Mouse (Mus musculus) hindbrain, embryonic 13.5 days (tissue): ENCODE data around the gene Gcn1l1. TPM values are rescaled to one million over a fixed set of nuclear protein-coding genes. Genes with fewer than 3 reads are reported as not detected.

Source experiments
- ATAC-seq: fragments of 200-750 bp; cut with Nextera tagmentation; 2 replicates; pipeline ENCODE4 v1.8.0; 2017; ENCODE audit warnings: moderate TSS enrichment; ENCODE audit not compliant: low FRiP score
- H3K27ac ChIP-seq: fragments of 300-500 bp; sonication (generic); 2 replicates; pipeline ENCODE4 v1.5.1; 2015; ENCODE audit warnings: inconsistent platforms, mild to moderate bottlenecking, moderate library complexity
- H3K27me3 ChIP-seq: fragments of 300-500 bp; sonication (generic); 2 replicates; pipeline ENCODE4 v1.6.1; 2015; ENCODE audit warnings: mild to moderate bottlenecking, inconsistent platforms
- H3K36me3 ChIP-seq: fragments of 300-500 bp; sonication (generic); 2 replicates; pipeline ENCODE4 v1.6.1; 2015; ENCODE audit warnings: mild to moderate bottlenecking, inconsistent platforms
- H3K4me1 ChIP-seq: fragments of 300-500 bp; sonication (generic); replicated peaks from 2 replicates; pipeline ENCODE4 v1.6.1; 2015; ENCODE audit warnings: inconsistent platforms
- H3K4me2 ChIP-seq: fragments of 300-500 bp; sonication (generic); 2 replicates; pipeline ENCODE4 v1.6.1; 2015; ENCODE audit warnings: inconsistent platforms, mild to moderate bottlenecking, moderate library complexity
- H3K4me3 ChIP-seq: fragments of 300-500 bp; sonication (generic); 2 replicates; pipeline ENCODE4 v1.5.1; 2015; ENCODE audit warnings: mild to moderate bottlenecking, inconsistent platforms
- H3K9ac ChIP-seq: fragments of 300-500 bp; sonication (generic); 2 replicates; pipeline ENCODE4 v1.6.1; 2015; ENCODE audit warnings: mild to moderate bottlenecking, inconsistent platforms
- H3K9me3 ChIP-seq: fragments of 300-500 bp; sonication (generic); 2 replicates; pipeline ENCODE4 v1.6.1; 2016; ENCODE audit warnings: inconsistent platforms
- WGBS: fragments of 180-500 bp; shearing (Covaris S2); methylation state at CpG from one replicate; pipeline ENCODE4 v1.1.7; 2015; 5-methylcytosine and 5-hydroxymethylcytosine counted together
- polyA plus RNA-seq: library from polyadenylated mRNA; unstranded; fragments of >200 nt; fragmentation: Nextera tagmentation; extraction: Ambion mirVana; gene quantifications from 2 replicates; pipeline ENCODE4 v1.2.1, GENCODE M21; 2015

Gene Gcn1l1
- polyA plus RNA-seq, 1 experiment from 2014 or later: 42.4 TPM

GRCm38 (mm10) chr5:115653776-115654175 lies 88.7 kb downstream of the Gcn1l1 start:
- Histone ChIP-seq H3K4me1 (peaks cover 30% of the 10 kb centered on the region), H3K27me3 (no peaks in the 10 kb centered on the region), H3K9me3 (no peaks in the 10 kb centered on the region), H3K4me3 (no peak overlapping the region), H3K36me3 (peaks cover 50% of the 10 kb centered on the region), H3K27ac (0 out of 2 replicates have a peak overlapping the region, but pooled peaks have one; percentile 19), H3K9ac (no peak overlapping the region), H3K4me2 (no peak overlapping the region)
- no peak for ATAC-seq
- 89% methylated on average over 12 of the region's 12 CpGs for WGBS

- no peak overlapping the region for H3K27ac ChIP-seq
- H3K4me2 ChIP-seq: no peak overlapping the region
- ATAC-seq: no peak
Measured at GRCm38 (mm10) chr5:115656677-115657076, 91.6 kb downstream of the Gcn1l1 start.

GRCm38 (mm10) chr5:115657234-115657633 lies 92.2 kb downstream of the Gcn1l1 start:
- H3K4me2 ChIP-seq: no peak overlapping the region

More at GRCm38 (mm10) chr5:115656677-115657076, 91.6 kb downstream of the Gcn1l1 start:
- H3K4me1 ChIP-seq: peaks cover 11% of the 10 kb centered on the region
- peaks cover 44% of the 10 kb centered on the region for H3K36me3 ChIP-seq
- H3K9ac ChIP-seq: no peak overlapping the region
- no peak overlapping the region for H3K4me3 ChIP-seq
- no peaks in the 10 kb centered on the region for H3K27me3 ChIP-seq
- no peaks in the 10 kb centered on the region for H3K9me3 ChIP-seq
- 83% methylated on average over 6 of the region's 6 CpGs for WGBS

GRCm38 (mm10) chr5:115658352-115658751 lies 93.3 kb downstream of the Gcn1l1 start:
- H3K9me3 ChIP-seq: no peaks in the 10 kb centered on the region
- no peak overlapping the region for H3K4me2 ChIP-seq
- no peak overlapping the region for H3K27ac ChIP-seq
- 87% methylated on average over 6 of the region's 6 CpGs for WGBS
- H3K27me3 ChIP-seq: no peaks in the 10 kb centered on the region
- H3K4me1 ChIP-seq: no peaks in the 10 kb centered on the region
- no peak overlapping the region for H3K4me3 ChIP-seq
- ATAC-seq: no peak
- no peak overlapping the region for H3K9ac ChIP-seq
- H3K36me3 ChIP-seq: peaks cover 56% of the 10 kb centered on the region

More at GRCm38 (mm10) chr5:115657234-115657633, 92.2 kb downstream of the Gcn1l1 start:
- WGBS: 76% methylated on average over 1 of the region's 1 CpGs
- ATAC-seq: no peak
- Histone ChIP-seq H3K27ac (no peak overlapping the region), H3K36me3 (peaks cover 47% of the 10 kb centered on the region), H3K27me3 (no peaks in the 10 kb centered on the region), H3K4me3 (no peak overlapping the region), H3K4me1 (peaks cover 5% of the 10 kb centered on the region), H3K9ac (no peak overlapping the region), H3K9me3 (no peaks in the 10 kb centered on the region)

GRCm38 (mm10) chr5:115662658-115663057 lies 97.6 kb downstream of the Gcn1l1 start:
- H3K9ac ChIP-seq: no peak overlapping the region

GRCm38 (mm10) chr5:115666366-115667065 lies 101.5 kb downstream of the Gcn1l1 start:
- H3K27ac ChIP-seq: peak overlapping the region; percentile 40
- H3K27me3 ChIP-seq: no peaks in the 10 kb centered on the region
- 63% methylated on average over 8 of the region's 8 CpGs for WGBS
- H3K9ac ChIP-seq: no peak overlapping the region
- H3K4me3 ChIP-seq: no peak overlapping the region
- no peak overlapping the region for H3K4me2 ChIP-seq
- peaks cover 44% of the 10 kb centered on the region for H3K36me3 ChIP-seq
- 0 out of 2 replicates have a peak, but pooled peaks cover 8% of the 10 kb centered on the region for H3K4me1 ChIP-seq
- no peak for ATAC-seq
- H3K9me3 ChIP-seq: no peaks in the 10 kb centered on the region

More at GRCm38 (mm10) chr5:115662658-115663057, 97.6 kb downstream of the Gcn1l1 start:
- Histone ChIP-seq H3K4me3 (no peak overlapping the region), H3K27me3 (no peaks in the 10 kb centered on the region), H3K4me1 (0 out of 2 replicates have a peak, but pooled peaks cover 8% of the 10 kb centered on the region), H3K36me3 (peaks cover 52% of the 10 kb centered on the region), H3K4me2 (no peak overlapping the region), H3K9me3 (no peaks in the 10 kb centered on the region), H3K27ac (no peak overlapping the region)
- ATAC-seq: no peak
- 83% methylated on average over 22 of the region's 22 CpGs for WGBS

- Histone ChIP-seq H3K27me3 (no peaks in the 10 kb centered on the region), H3K4me2 (no peak overlapping the region), H3K4me3 (no peak overlapping the region), H3K9me3 (no peaks in the 10 kb centered on the region), H3K4me1 (0 out of 2 replicates have a peak, but pooled peaks cover 8% of the 10 kb centered on the region), H3K36me3 (peaks cover 41% of the 10 kb centered on the region), H3K27ac (peak overlapping the region; percentile 40; the same call in 1 of the 2 replicates), H3K9ac (no peak overlapping the region)
- ATAC-seq: no peak
- WGBS: 84% methylated on average over 8 of the region's 8 CpGs
Measured at GRCm38 (mm10) chr5:115667210-115667609, 102.2 kb downstream of the Gcn1l1 start.

- Histone ChIP-seq H3K27me3 (no peaks in the 10 kb centered on the region), H3K9me3 (no peaks in the 10 kb centered on the region), H3K4me3 (no peak overlapping the region), H3K27ac (no peak overlapping the region), H3K4me2 (no peak overlapping the region), H3K9ac (no peak overlapping the region), H3K4me1 (0 out of 2 replicates have a peak, but pooled peaks cover 8% of the 10 kb centered on the region), H3K36me3 (peaks cover 38% of the 10 kb centered on the region)
- no peak for ATAC-seq
- 17% methylated on average over 6 of the region's 7 CpGs for WGBS
Measured at GRCm38 (mm10) chr5:115667894-115668293, 102.8 kb downstream of the Gcn1l1 start.

- Histone ChIP-seq H3K4me3 (no peak overlapping the region), H3K27ac (no peak overlapping the region), H3K4me1 (0 out of 2 replicates have a peak, but pooled peaks cover 8% of the 10 kb centered on the region), H3K4me2 (no peak overlapping the region), H3K9me3 (no peaks in the 10 kb centered on the region), H3K9ac (no peak overlapping the region), H3K27me3 (no peaks in the 10 kb centered on the region), H3K36me3 (peaks cover 32% of the 10 kb centered on the region)
- 87% methylated on average over 12 of the region's 12 CpGs for WGBS
- no peak for ATAC-seq
Measured at GRCm38 (mm10) chr5:115668986-115669385, 103.9 kb downstream of the Gcn1l1 start.

- H3K4me1 ChIP-seq: 0 out of 2 replicates have a peak, but pooled peaks cover 8% of the 10 kb centered on the region
- H3K27ac ChIP-seq: no peak overlapping the region
- no peak overlapping the region for H3K4me3 ChIP-seq
- no peak overlapping the region for H3K9ac ChIP-seq
- ATAC-seq: no peak
- no peaks in the 10 kb centered on the region for H3K9me3 ChIP-seq
- no peak overlapping the region for H3K4me2 ChIP-seq
- H3K36me3 ChIP-seq: peaks cover 32% of the 10 kb centered on the region
- 88% methylated on average over 11 of the region's 11 CpGs for WGBS
- no peaks in the 10 kb centered on the region for H3K27me3 ChIP-seq
Measured at GRCm38 (mm10) chr5:115669974-115670373, 104.9 kb downstream of the Gcn1l1 start.

GRCm38 (mm10) chr5:115670406-115670805 lies 105.4 kb downstream of the Gcn1l1 start:
- Histone ChIP-seq H3K4me3 (no peak overlapping the region), H3K4me1 (0 out of 2 replicates have a peak, but pooled peaks cover 8% of the 10 kb centered on the region), H3K36me3 (peaks cover 28% of the 10 kb centered on the region), H3K9me3 (no peaks in the 10 kb centered on the region), H3K27ac (no peak overlapping the region), H3K4me2 (no peak overlapping the region), H3K27me3 (no peaks in the 10 kb centered on the region), H3K9ac (no peak overlapping the region)
- ATAC-seq: no peak
- 87% methylated on average over 2 of the region's 2 CpGs for WGBS

- Histone ChIP-seq H3K27me3 (no peaks in the 10 kb centered on the region), H3K4me3 (no peak overlapping the region), H3K9ac (no peak overlapping the region), H3K9me3 (no peaks in the 10 kb centered on the region), H3K4me2 (no peak overlapping the region), H3K4me1 (no peaks in the 10 kb centered on the region), H3K27ac (no peak overlapping the region), H3K36me3 (peaks cover 27% of the 10 kb centered on the region)
- ATAC-seq: no peak
- 79% methylated on average over 8 of the region's 8 CpGs for WGBS
Measured at GRCm38 (mm10) chr5:115671846-115672245, 106.8 kb downstream of the Gcn1l1 start.
